Mouse (Mus musculus) heart, embryonic 13.5 days (tissue): Measurements from ENCODE around the gene Hivep3. TPM values are rescaled to one million over a fixed set of nuclear protein-coding genes. Genes with fewer than 3 reads are reported as not detected.

Source experiments
- ATAC-seq: fragments of 200-750 bp; cut with Nextera tagmentation; 2 replicates; pipeline ENCODE4 v1.8.0; 2017; ENCODE audit warnings: moderate TSS enrichment; ENCODE audit not compliant: insufficient number of reproducible peaks, low FRiP score, low TSS enrichment; ENCODE audit errors: extremely low read depth
- H3K27ac ChIP-seq: fragments of 300-500 bp; sonication (generic); replicated peaks from 2 replicates; pipeline ENCODE4 v1.5.1; 2015; ENCODE audit warnings: moderate library complexity, mild to moderate bottlenecking, inconsistent platforms
- H3K27me3 ChIP-seq: fragments of 300-500 bp; sonication (generic); replicated peaks from 2 replicates; pipeline ENCODE4 v1.6.1; 2015; ENCODE audit warnings: mild to moderate bottlenecking, inconsistent platforms
- H3K36me3 ChIP-seq: fragments of 300-500 bp; sonication (generic); 2 replicates; pipeline ENCODE4 v1.6.1; 2015; ENCODE audit warnings: mild to moderate bottlenecking, inconsistent platforms
- H3K4me1 ChIP-seq: fragments of 300-500 bp; sonication (generic); 2 replicates; pipeline ENCODE4 v1.6.1; 2015; ENCODE audit warnings: inconsistent platforms
- H3K4me2 ChIP-seq: fragments of 300-500 bp; sonication (generic); 2 replicates; pipeline ENCODE4 v1.6.1; 2015; ENCODE audit warnings: inconsistent platforms, mild to moderate bottlenecking, moderate library complexity
- H3K4me3 ChIP-seq: fragments of 300-500 bp; sonication (generic); 2 replicates; pipeline ENCODE4 v1.5.1; 2015; ENCODE audit warnings: moderate library complexity, mild to moderate bottlenecking, inconsistent platforms
- H3K9ac ChIP-seq: fragments of 300-500 bp; sonication (generic); 2 replicates; pipeline ENCODE4 v1.6.1; 2015; ENCODE audit warnings: inconsistent platforms, mild to moderate bottlenecking, moderate library complexity
- H3K9me3 ChIP-seq: fragments of 300-500 bp; sonication (generic); 2 replicates; pipeline ENCODE4 v1.6.1; 2016; ENCODE audit warnings: inconsistent platforms
- WGBS: fragments of 180-500 bp; shearing (Covaris S2); methylation state at CpG from one replicate; pipeline ENCODE4 v1.1.7; 2015; ENCODE audit warnings: mixed read lengths; 5-methylcytosine and 5-hydroxymethylcytosine counted together
- polyA plus RNA-seq: library from polyadenylated mRNA; unstranded; fragments of >200 nt; fragmentation: Nextera tagmentation; extraction: Ambion mirVana; gene quantifications from 2 replicates; pipeline ENCODE4 v1.2.1, GENCODE M21; 2015

Hivep3 gene
- polyA plus RNA-seq, 1 experiment from 2014 or later, result 5.0 TPM

GRCm38 (mm10) chr4:120063353-120064124 is 330.0 kb downstream of the Hivep3 start:
- Histone ChIP-seq H3K36me3 (no peaks in the 10 kb centered on the region), H3K4me1 (peaks cover 9% of the 10 kb centered on the region), H3K4me2 (no peak overlapping the region), H3K9me3 (no peaks in the 10 kb centered on the region), H3K27me3 (0 out of 2 replicates have a peak, but pooled peaks cover 3% of the 10 kb centered on the region), H3K4me3 (no peak overlapping the region), H3K9ac (no peak overlapping the region), H3K27ac (no peak overlapping the region)
- WGBS, result 81% methylated on average over 20 of the region's 20 CpGs
- no peak for ATAC-seq

DNA sequence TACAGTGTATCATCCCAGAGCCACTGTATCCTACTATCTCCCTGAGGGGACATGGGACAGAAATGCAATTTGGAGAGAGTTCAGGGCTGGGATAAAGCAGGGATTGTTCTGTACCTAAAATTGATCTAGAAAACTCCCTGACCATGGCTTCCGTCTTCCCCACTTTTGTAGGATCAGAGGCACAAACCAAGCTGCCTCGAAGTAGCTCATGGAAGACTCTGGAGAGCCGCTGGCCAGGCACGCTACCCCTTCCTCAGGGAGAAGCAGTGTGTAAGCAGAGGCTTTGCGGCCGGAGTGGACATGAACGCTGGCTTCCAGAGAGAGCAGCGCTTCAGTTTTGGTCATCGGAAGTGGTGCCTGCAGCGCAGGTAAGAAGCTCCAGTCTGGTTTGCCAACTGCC is 331.1 kb downstream of the Hivep3 start, which contains the start of gene AL607142.1:
Gene AL607142.1, plus strand, starts transcription at position 301 of the 400 bp plus-strand sequence.
- Histone ChIP-seq H3K36me3 (no peaks in the 10 kb centered on the region), H3K4me3 (no peak within 1 kb of the TSS), H3K4me2 (no peak within 1 kb of the TSS), H3K4me1 (peaks cover 17% of the 10 kb centered on the region), H3K27ac (no peak within 1 kb of the TSS), H3K27me3 (0 out of 2 replicates have a peak, but pooled peaks cover 3% of the 10 kb centered on the region), H3K9me3 (no peaks in the 10 kb centered on the region), H3K9ac (no peak within 1 kb of the TSS)
- 83% methylated on average over 10 of the region's 10 CpGs for WGBS
- ATAC-seq, result no peak

DNA sequence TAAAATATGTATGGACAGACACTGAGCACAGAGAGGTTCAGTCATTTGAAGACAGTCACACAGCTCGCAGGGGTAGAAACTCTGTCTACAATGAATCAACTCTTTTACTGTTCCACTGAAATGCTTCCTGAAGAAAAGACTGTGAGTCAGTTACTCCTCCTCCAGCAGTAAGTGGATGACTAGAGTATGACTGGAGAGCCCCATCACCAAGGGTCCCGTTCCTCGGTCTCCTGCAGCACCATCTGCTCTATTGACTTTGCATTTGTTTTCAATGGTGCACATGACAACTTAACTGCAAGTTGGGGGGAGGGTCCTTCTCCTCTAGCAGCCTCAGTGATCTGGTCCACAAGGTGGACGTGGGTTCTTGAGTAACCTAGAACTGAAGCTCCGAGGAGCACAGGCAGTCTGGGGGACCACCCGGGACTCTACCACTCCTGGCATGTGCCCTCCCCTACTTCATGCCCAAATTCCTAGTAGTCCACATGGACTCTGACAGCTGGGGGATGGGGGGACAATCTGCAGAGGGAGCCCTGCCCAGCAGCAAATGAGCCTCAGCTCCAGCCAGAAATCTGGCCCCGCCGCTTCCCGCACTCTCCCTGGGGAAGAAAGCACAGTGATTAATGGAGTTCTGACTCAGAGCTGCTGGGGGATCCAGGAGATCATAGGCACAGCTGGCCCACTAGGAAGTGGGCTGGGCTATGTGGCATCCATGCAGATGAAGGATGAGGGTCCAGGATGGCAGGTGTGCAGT is 333.4 kb downstream of the Hivep3 start:
- Histone ChIP-seq H3K4me2 (no peak overlapping the region), H3K9ac (no peak overlapping the region), H3K9me3 (no peaks in the 10 kb centered on the region), H3K4me3 (no peak overlapping the region), H3K36me3 (no peaks in the 10 kb centered on the region), H3K27me3 (no peaks in the 10 kb centered on the region), H3K27ac (no peak overlapping the region), H3K4me1 (peaks cover 29% of the 10 kb centered on the region)
- WGBS, result 80% methylated on average over 9 of the region's 9 CpGs
- no peak for ATAC-seq

DNA sequence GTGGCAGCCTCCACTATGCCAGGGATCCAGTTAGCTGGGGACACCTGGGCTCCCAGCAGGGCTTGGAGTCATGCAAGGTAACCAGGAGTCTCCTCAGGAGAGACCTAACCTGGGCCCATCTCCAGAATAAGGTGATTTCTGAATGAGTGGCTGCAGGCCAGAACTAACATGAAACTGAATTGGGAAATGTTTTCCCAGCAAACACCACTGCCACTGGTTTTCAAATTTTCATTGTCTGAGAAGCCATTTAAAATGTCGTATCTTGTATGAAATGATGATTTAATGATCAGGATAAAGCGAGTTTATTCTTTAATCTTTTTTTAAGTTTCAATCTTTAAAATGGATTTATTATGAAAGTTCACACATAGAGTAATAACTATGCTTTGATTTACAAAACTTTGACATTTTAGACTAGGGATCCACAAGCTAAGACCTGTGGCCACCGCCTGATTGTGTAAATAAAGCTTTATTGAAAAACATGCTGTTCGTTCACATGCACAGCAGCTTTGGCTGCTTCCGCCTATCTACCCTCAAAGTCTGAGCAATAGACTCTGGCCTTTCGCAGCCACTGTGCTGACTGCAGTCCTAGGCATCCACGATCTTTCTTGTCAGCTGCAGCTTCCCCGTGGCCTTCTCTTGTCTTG is 334.1 kb downstream of the Hivep3 start:
- no peak overlapping the region for H3K9ac ChIP-seq
- ATAC-seq, result no peak

DNA sequence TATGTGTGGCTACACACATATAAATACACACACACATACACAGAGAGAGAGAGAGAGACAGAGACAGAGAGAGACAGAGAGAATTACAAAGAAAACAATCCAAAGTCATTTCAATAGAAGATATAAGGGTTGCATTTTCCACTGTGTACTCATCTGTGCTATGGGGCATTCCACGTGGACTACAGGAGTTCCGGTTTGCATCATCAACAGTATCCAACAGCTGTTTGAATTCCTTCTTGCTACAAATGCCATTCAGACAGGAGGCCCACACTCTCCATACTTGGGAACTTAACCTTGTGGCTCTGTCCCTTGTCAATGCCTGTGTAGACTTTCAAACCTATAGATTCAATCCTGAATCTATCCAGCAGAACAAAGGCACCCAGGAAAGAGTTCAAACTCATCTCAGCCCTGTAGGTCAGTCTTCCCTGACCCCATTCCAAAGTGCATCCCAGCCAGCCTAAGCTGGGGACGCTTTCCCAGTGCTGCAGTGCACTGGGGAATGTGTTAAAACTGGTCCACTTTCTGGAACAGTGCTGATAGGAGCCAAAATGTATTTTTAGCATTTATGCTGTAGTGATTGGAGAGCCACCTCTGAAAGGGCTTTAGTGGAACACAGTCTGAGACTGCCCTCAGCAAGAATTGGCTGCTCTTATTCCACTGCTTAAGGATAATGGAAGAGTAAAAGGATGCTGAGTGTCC is 335.4 kb downstream of the Hivep3 start:
- Histone ChIP-seq H3K9ac (0 out of 2 replicates have a peak overlapping the region, but pooled peaks have one; percentile 20), H3K9me3 (no peaks in the 10 kb centered on the region), H3K27me3 (no peaks in the 10 kb centered on the region), H3K4me1 (peaks cover 29% of the 10 kb centered on the region), H3K4me3 (no peak overlapping the region), H3K36me3 (no peaks in the 10 kb centered on the region), H3K4me2 (peak overlapping the region; percentile 8; the same call in 1 of the 2 replicates), H3K27ac (peak overlapping the region; percentile 82)
- ATAC-seq, result no peak
- WGBS, result 37% methylated on average over 3 of the region's 3 CpGs

More for the DNA sequence above, 334.1 kb downstream of the Hivep3 start:
- H3K36me3 ChIP-seq, result no peaks in the 10 kb centered on the region
- WGBS, result 78% methylated on average over 8 of the region's 8 CpGs
- no peak overlapping the region for H3K27ac ChIP-seq
- peaks cover 29% of the 10 kb centered on the region for H3K4me1 ChIP-seq
- no peaks in the 10 kb centered on the region for H3K9me3 ChIP-seq
- no peak overlapping the region for H3K4me2 ChIP-seq
- no peak overlapping the region for H3K4me3 ChIP-seq
- no peaks in the 10 kb centered on the region for H3K27me3 ChIP-seq

DNA sequence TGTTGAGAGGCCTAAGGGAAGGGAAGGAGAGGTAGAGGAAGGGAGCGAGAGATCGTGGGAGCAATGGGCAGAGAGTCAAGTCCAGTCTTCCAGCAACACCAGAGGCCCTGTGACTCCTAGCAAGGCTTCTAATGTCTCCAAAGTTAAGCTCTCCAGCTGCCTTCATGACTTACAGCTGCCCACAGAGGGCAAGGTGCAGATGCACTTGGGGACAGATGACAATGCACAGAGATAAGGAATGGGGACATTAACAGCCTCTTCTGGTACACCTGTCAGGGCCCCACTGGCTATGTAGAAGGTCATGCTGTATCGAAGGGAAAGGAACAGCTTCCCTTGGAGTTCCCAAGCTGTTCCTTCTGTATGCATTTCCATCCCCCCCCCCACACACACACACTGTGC is 336.0 kb downstream of the Hivep3 start:
- Histone ChIP-seq H3K4me3 (no peak overlapping the region), H3K4me1 (peaks cover 29% of the 10 kb centered on the region), H3K36me3 (no peaks in the 10 kb centered on the region), H3K27ac (peak overlapping the region; percentile 82), H3K9ac (peak overlapping the region; percentile 20; the same call in 1 of the 2 replicates), H3K4me2 (peak overlapping the region; percentile 8; the same call in 1 of the 2 replicates), H3K9me3 (no peaks in the 10 kb centered on the region), H3K27me3 (no peaks in the 10 kb centered on the region)
- ATAC-seq, result no peak
- 58% methylated on average over 3 of the region's 3 CpGs for WGBS

- ATAC-seq, result no peak
- Histone ChIP-seq H3K4me2 (no peak overlapping the region), H3K27me3 (no peaks in the 10 kb centered on the region), H3K4me1 (peaks cover 35% of the 10 kb centered on the region), H3K9me3 (no peaks in the 10 kb centered on the region), H3K27ac (no peak overlapping the region), H3K36me3 (no peaks in the 10 kb centered on the region), H3K9ac (no peak overlapping the region), H3K4me3 (no peak overlapping the region)
- 46% methylated on average over 3 of the region's 3 CpGs for WGBS
Measured at GRCm38 (mm10) chr4:120071411-120071810, 337.8 kb downstream of the Hivep3 start.

DNA sequence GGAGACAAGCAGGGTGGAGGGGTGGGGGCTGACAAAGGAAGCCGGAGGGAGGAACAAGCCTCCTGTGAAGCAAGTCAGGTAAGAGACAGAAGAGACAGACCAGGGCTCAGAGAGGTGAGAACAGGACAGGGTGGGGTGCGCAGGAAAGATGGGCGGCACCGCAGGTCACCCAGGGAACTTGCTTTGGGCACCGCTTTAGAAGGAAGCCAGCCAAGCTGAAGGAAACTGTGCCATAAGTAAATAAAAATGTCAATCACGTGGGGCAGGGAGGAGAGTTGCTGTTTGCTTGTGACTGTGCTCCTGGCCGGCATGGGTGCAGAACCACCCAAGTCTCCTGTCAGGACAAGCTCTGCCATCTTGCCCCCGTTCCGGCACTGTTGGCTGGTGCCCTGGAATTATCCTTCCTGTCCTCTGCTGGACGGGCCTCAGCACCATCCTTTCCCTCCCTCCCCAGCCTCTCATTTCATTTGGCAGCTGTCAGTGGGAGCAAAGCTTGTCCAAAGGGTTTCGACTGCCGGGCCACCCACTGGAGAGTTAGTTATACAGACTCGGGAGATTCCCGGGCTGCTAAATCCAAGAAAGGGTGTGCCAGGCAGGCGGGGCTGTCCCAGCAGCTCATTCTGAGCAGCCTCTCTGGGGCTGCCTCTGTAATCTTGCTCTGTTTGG is 338.4 kb downstream of the Hivep3 start:
- Histone ChIP-seq H3K9ac (no peak overlapping the region), H3K27ac (no peak overlapping the region), H3K36me3 (no peaks in the 10 kb centered on the region), H3K4me3 (no peak overlapping the region), H3K4me2 (no peak overlapping the region), H3K27me3 (no peaks in the 10 kb centered on the region), H3K9me3 (no peaks in the 10 kb centered on the region), H3K4me1 (peaks cover 35% of the 10 kb centered on the region)
- WGBS, result 70% methylated on average over 15 of the region's 15 CpGs
- ATAC-seq, result no peak

DNA sequence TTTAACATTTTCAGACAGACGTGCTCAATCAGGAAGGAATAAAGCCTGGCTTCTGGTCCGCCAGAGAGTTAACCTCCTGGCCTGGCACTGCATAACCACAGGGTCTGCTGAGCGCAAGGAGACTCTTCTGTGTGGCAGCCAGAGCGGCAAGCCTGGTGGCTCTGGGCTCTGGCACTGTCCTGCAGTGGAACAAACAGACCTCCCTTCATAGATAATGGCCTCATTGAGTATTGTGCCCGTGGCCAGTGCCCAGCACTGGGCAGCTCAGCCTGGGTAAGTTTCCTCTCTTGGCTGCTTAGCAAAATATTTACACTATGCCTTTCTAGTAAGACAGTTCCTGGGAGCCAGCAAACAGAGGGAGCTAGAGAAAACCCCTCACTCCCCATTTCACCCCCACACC is 340.5 kb downstream of the Hivep3 start:
- ATAC-seq, result no peak
- Histone ChIP-seq H3K4me3 (no peak overlapping the region), H3K9me3 (no peaks in the 10 kb centered on the region), H3K4me1 (peaks cover 29% of the 10 kb centered on the region), H3K36me3 (no peaks in the 10 kb centered on the region), H3K27me3 (no peaks in the 10 kb centered on the region), H3K27ac (no peak overlapping the region), H3K4me2 (no peak overlapping the region), H3K9ac (no peak overlapping the region)
- WGBS, result 61% methylated on average over 5 of the region's 5 CpGs

- Histone ChIP-seq H3K4me1 (peaks cover 11% of the 10 kb centered on the region), H3K4me2 (no peak overlapping the region), H3K9me3 (no peaks in the 10 kb centered on the region), H3K9ac (no peak overlapping the region), H3K27ac (no peak overlapping the region), H3K27me3 (no peaks in the 10 kb centered on the region; the same call in 1 of the 2 replicates), H3K4me3 (no peak overlapping the region), H3K36me3 (no peaks in the 10 kb centered on the region)
- no peak for ATAC-seq
- WGBS, result 74% methylated on average over 8 of the region's 8 CpGs
Measured at GRCm38 (mm10) chr4:120077322-120077721, 343.7 kb downstream of the Hivep3 start.
